Mouse (Mus musculus) embryonic fibroblast, embryonic 13.5 days (primary cell): Measurements from ENCODE around the gene Inf2. TPM values are rescaled to one million over a fixed set of nuclear protein-coding genes. Genes with fewer than 3 reads are reported as not detected.

ENCODE experiments used
- H3K27ac ChIP-seq: 2 replicates; pipeline ENCODE4 v1.5.1; 2012; ENCODE audit warnings: low read length, control low read depth, inconsistent platforms; ENCODE audit not compliant: insufficient read depth
- H3K4me1 ChIP-seq: 2 replicates; pipeline ENCODE4 v1.6.1; 2011; ENCODE audit warnings: low read length; ENCODE audit not compliant: control insufficient read depth, insufficient read depth
- H3K4me3 ChIP-seq: 2 replicates; pipeline ENCODE4 v1.5.1; 2011; ENCODE audit warnings: mild to moderate bottlenecking, control low read depth, low read length; ENCODE audit not compliant: insufficient read depth
- CTCF ChIP-seq: IDR thresholded peaks from 2 replicates; pipeline ENCODE4 v1.5.1; 2011; ENCODE audit warnings: mild to moderate bottlenecking, control low read depth, low read length, moderate library complexity, borderline replicate concordance; ENCODE audit not compliant: insufficient read depth
- POLR2A ChIP-seq: IDR thresholded peaks from 2 replicates; pipeline ENCODE4 v1.6.1; 2011; ENCODE audit warnings: low read depth, mild to moderate bottlenecking, control low read depth, low read length, moderate library complexity
- polyA plus RNA-seq: library from polyadenylated mRNA; stranded (reverse); fragments of >200 nt; gene quantifications from 2 replicates; pipeline ENCODE4 v1.2.4, GENCODE M21; 2011; ENCODE audit warnings: low read depth; ENCODE audit not compliant: missing spikeins, insufficient read length

Inf2 gene
- polyA plus RNA-seq, 1 experiment, result 67.6 TPM

DNA sequence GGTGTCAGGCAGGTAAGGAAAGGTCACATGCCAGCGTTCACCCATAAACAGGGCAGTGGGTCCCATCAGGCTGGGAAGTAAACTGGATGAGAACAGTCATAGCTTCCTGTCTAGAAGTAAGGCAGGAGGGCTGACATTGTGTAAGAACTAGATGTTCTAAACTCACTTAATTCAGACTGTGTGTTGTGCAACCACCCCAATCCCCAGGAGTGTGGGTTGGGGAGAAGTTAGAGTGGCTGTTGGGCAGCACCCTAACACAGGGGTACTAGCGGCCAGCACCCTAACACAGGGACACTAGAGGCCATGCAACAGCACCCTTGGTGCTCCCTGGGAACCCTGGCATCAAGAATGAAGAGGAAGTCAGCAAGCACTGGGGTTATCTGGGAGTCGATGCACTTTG lies 7.5 kb upstream of the Inf2 start:
- H3K4me3 ChIP-seq, result no peak overlapping the region
- H3K4me1 ChIP-seq, result peaks cover 35% of the 10 kb centered on the region
- peak overlapping the region; percentile 99; the same call in 1 of the 2 replicates for H3K27ac ChIP-seq
- TF ChIP-seq CTCF, result no peak
- TF ChIP-seq POLR2A, result no peak

DNA sequence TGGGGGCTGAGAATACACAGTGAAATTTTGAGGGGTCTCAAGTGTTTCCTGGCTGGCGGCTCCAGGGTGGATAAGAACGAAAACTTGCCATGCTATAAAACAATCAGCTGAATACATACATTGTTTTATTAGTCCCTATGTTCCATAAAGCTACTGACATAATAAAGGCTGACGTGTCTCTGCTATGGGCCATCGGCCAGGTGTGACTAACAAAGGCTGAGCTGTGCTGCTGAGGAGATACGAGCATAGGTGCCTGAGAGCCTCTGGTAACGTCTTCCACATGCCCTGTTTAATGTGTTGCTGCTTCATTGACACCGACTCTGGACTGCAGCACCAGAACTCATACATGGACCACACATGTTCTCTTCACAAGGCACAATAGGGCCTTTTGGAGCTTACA lies 3.6 kb upstream of the Inf2 start:
- H3K4me3 ChIP-seq, result no peak overlapping the region
- no peak overlapping the region for H3K27ac ChIP-seq
- H3K4me1 ChIP-seq, result peaks cover 22% of the 10 kb centered on the region
- TF ChIP-seq CTCF, result no peak
- no peak for TF ChIP-seq POLR2A

DNA sequence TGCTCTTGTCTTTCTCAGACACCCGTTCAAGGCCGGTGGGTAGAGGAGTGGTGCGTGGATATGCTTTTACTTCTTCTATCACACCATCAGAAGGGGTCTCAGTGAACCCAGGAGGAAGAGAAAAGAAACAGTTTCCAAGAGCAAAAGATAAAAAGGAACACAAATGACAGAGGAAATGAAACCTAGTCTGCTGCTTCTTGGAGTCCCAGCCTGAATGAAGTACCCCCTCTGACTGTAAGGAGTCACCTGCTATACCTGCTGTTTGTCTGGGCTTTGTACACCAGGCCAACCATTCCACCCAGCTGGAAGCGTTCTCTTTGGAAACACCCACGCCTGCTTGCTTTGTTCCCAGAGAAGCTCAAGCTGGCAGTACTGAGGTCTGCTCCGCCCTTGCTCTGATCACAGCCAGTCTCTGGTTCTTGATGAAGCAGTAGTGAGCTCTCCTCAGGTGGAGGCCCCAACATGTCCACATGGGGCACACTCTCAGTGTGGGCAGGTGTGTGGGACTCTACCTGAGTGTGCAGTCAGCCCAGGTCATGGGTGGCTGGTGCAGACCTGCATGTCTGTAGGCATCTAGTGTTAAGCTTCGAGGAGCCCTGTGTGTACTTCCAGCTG lies 2.6 kb upstream of the Inf2 start:
- Histone ChIP-seq H3K27ac (no peak overlapping the region), H3K4me3 (no peak overlapping the region), H3K4me1 (peaks cover 20% of the 10 kb centered on the region)
- TF ChIP-seq POLR2A, result no peak
- no peak for TF ChIP-seq CTCF

DNA sequence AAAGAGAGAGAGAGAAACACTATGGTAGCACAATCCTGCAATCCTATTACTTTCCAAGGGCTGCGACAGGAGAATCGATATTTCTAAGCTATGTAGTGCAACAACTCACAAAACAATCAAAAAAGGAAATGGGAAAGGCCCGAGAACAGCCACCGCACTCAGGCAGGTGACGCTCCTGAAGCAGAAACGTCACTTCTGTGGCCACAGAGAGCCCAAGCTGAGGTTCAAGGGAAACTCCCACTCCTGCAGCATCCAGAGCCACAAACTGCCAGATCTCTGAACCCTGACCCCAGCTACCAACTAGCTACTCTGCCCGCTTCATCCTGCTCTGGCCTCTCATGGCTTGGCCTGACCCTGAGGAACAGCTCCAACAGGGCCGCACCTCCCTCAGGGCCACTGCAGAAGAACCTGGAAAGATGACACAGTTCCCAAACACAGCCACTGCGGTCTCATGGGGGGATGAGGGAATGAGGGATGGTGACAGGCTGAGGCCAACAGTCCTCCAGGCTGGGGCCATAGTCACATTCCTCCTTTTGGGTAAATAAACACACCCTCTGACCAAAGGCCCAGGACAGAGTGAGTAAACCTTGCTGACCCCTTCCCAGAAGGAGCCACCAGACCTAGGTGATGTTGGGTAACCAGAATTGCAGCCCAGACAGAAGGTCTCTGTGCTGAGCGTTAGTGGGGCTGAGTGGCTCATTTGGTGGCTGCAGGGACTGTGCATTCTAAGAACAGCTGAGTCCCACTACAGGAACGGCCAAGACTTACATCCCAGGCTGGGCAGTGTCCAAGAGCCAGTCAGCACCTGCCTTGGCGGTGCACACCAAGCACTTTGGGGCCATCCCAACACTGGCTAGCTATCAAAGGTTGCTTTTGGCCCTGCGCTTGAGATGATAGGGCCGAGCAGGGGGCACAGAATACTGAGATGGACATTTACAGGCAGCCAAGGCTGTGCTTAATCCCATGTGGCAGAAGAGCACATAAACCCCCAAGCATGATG lies 1.2 kb upstream of the Inf2 start:
- TF ChIP-seq POLR2A (no peak), CTCF (no peak)
- no peak overlapping the region for H3K4me3 ChIP-seq
- peak overlapping the region; percentile 8; the same call in 1 of the 2 replicates for H3K27ac ChIP-seq
- H3K4me1 ChIP-seq, result peaks cover 23% of the 10 kb centered on the region

DNA sequence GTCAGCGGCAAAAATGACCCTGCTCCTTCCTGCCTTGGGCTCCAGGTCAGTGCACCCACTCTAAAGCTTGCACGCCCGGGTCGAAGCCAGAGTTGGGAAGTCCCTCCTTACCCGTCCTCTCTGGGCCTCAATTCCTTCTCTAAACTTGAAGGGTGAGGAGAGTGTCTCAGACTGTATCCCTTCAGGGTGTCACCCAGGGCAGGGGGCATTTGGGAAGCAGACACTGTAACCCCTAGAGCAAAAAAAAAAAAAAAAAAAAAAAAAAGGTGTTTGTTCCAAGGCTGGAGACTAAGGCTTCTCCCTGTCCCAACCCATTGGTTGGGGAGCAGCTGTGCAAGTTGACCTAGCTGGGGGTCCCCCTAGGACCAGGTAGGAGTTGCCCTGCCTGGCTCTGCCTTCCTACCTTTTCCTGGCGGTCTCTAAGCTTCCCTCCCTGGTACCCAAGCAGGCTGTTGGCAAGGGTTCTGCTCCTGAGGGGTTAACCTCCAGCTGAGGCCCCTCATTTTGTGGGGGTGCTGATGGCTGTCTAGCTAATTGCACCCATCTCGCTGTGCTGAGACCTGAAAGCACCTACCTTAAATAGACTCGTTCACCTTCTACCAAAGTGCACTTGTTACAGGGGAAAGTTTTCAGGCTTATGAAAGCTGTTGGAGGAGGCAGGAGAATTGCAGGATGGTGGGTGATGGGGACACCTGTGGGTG lies 1.1 kb downstream of the Inf2 start:
- peak overlapping the region; percentile 70; the same call in 1 of the 2 replicates for H3K27ac ChIP-seq
- TF ChIP-seq CTCF (no peak), POLR2A (no peak)
- peak overlapping the region; percentile 83 for H3K4me3 ChIP-seq
- H3K4me1 ChIP-seq, result peaks cover 26% of the 10 kb centered on the region

DNA sequence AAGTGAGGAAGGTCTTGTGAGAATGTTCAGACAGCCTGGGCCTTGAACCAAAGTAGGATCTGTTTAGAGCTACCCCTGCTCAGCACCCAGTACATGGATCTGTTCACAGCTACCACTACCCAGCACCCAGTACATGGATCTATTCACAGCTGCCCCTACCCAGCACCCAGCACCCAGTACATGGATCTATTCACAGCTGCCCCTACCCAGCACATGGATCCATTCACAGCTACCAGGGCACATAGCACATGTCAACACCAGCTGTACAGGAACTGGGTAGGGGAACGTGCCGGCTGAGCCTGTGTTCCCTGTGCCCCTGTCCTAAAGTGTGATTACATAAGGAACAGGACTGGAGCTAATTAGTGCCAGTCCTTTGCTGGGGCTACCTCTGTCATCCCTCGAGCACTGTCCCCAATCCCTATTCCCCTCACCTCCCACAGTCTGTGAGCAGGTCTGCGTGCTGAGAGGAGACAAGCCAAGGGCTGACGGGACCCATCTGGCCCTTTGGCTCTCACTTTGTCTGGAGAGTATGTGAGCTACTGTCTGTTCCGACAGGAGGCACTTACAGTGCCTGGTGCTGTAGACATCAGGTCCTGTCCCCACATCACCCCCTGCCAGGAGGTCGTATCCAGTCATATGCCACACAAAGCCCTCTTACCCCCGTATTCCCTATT lies 2.1 kb downstream of the Inf2 start:
- H3K4me3 ChIP-seq, result peak overlapping the region; percentile 83
- no peak overlapping the region for H3K27ac ChIP-seq
- H3K4me1 ChIP-seq, result peaks cover 31% of the 10 kb centered on the region
- TF ChIP-seq CTCF (no peak), POLR2A (no peak)

DNA sequence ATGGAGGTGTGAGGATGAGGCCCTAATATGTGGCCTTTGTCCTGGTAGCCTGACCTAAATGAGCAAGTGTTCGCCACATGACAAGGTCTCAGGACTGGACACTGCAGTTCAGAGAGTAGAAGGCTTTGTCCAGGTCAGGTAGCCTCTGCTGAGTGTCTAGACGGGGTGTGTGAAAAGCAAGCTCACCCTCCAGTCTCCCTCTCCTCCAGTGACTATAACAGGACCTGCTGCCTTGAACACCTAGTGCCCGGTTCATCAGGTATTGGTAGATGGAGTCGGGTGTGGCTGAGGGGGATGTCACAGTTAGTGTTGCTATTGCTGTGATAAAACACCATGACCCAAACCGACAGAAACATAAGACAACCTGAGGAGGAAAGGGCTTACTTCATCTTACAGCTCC lies 2.7 kb downstream of the Inf2 start:
- Histone ChIP-seq H3K4me1 (peaks cover 33% of the 10 kb centered on the region), H3K27ac (no peak overlapping the region), H3K4me3 (no peak overlapping the region)
- TF ChIP-seq POLR2A (no peak), CTCF (no peak)

DNA sequence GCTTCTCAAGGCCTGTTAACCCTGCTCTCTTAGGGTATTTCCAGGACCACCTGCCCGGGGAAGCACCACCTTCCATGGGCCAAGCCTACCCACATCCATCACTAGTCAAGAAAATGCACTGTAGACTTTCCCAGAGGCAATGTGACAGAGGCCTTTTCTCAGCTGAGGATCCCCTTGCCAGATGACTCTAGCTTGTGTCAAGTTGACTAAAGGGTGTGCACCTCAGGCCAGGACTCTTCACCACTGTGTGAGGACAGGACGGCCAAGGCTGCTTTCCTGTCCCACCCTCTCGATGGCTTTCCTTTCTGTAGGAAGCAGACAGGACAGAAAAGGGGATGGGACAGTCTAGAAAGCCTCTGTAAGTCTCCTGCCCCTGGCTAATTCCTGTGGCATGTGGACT lies 3.1 kb downstream of the Inf2 start:
- Histone ChIP-seq H3K27ac (no peak overlapping the region), H3K4me3 (no peak overlapping the region), H3K4me1 (peaks cover 38% of the 10 kb centered on the region)
- TF ChIP-seq POLR2A, result no peak
- no peak for TF ChIP-seq CTCF
